Mouse (Mus musculus): Measurements from ENCODE around the gene Mdm2.

DNA sequence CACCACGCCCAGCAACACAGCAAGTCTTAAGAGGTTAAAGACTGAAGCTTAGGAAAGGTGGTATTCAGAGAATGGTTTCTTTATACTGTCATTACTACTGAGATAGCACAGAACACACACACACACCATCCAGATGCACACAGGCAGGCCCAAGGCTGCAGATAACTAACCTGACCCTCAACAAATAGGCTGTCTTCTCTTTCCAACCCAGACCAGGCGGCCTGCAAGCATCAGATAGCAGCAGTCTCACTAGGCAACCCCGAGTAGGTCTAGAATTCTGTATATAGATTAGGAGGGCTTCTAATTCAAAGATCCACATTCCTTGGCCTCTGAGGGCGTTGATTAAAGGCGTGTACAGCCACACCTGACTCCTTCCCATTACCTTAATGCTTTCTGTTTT lies 21.6 kb upstream of the Mdm2 start:
- TF ChIP-seq POLR2A (IDR thresholded peaks at IDR 0.05; ENCODE audit: control insufficient read depth, extremely low read depth, insufficient read depth, low read length, poor library complexity) = no peak
- no peak for TF ChIP-seq CTCF (IDR thresholded peaks at IDR 0.05; ENCODE audit: borderline replicate concordance, control insufficient read depth, extremely low read depth, insufficient read depth, low read length, poor library complexity)

Data from thymus, adult 2 months (tissue).